Mouse (Mus musculus) hematopoietic multipotent progenitor cell, adult 10-12 weeks (in vitro differentiated cells): ENCODE results near the gene Anapc15-ps. TPM values are rescaled to one million over a fixed set of nuclear protein-coding genes. Genes with fewer than 3 reads are reported as not detected.

Source experiments
- polyA plus RNA-seq: library from polyadenylated mRNA; stranded (reverse); fragments of >175 nt; gene quantifications from 2 replicates; pipeline ENCODE4 v1.2.3, GENCODE M21; 2012; ENCODE audit warnings: low replicate concordance

The Anapc15-ps gene
- polyA plus RNA-seq, result not detected in 2 replicates

GRCm38 (mm10) chr10:95673351-95673750 is at the start of gene Anapc15-ps:
Gene Anapc15-ps (minus strand): TSS chr10:95673451.

Other genes starting within 250 kb of the Anapc15-ps start
- gene Mrpl42, start 171.5 kb downstream of the Anapc15-ps start, polyA plus RNA-seq, result 7.1 and 9.6 TPM in 2 replicates
- 13.5 and 40.0 TPM in 2 replicates for gene Ube2n, start 158.3 kb downstream of the Anapc15-ps start, polyA plus RNA-seq
- 19.4 and 39.2 TPM in 2 replicates for gene Nudt4, start 109.3 kb downstream of the Anapc15-ps start, polyA plus RNA-seq
- not detected in 2 replicates for gene Gm33543, start 169.5 kb upstream of the Anapc15-ps start, polyA plus RNA-seq